Mouse (Mus musculus): Measurements from ENCODE around the gene Shisa2.
A peak's percentile ranks its signal among the peaks of the same experiment; 100 is the strongest.
"Not testable (repeated sequence)": the region's sequence is repeated elsewhere in the genome, so short reads cannot be mapped to it uniquely, and the experiment has no call there.

The Shisa2 gene

DNA sequence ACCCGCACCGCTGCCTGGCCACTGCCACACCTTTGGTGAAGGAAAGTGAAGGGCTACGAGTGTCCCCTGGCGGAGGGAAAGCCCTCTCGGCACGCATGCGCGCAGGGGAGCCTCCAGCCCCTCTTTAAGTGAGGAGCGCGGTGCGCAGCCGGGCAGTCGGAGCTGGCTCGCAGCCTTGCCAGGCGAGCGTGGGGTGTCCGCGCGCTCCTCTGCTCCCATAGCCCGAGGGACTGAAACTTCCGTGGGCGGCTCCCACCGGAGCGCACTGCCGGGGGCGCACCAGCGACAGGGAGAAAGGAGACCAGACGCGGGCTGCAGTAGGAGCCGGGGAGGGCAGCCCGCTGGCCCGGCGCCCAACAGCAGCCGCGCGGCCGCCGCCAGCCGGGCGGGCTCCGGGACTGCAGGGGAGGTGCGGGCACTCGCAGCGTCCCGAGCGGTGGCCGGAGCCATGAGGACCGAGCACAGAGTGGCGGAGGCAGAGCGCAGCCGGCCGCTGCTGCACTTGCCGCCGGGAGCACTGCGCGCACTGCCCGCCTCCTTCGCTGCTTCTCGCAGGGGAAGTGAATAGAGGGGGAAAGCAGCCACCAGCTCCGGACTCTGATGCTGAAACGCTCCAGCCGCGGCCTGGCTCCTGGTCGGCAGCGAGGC, at the start of gene Shisa2:
Shisa2 (plus strand) TSS at position 151 of the 648 bp plus-strand sequence.
- peak; percentile 63 to 66 for DNase-seq (ENCODE audit: low spot score in 2 of 2)

DNA sequence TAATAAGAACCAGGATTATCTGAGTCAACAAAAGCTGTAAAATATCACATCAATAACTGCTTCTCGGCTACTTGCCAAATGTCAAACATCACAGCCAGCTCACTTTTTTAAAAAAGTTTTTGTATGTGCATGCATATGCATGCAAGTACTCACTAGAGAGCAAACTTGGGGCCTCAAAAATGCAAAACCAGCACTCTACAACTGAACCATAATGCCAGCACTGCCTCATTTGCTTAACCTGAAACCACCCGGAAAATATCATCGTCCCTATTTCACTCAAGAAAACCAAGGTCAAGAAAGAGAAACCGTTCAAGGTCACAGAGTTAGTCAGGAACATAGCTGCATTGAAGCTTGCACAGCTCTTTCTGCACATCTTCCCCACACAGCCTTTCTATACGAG, 48.7 kb upstream of the Shisa2 start:
- DNase-seq (ENCODE audit: low spot score in 2 of 2), result no peak

DNA sequence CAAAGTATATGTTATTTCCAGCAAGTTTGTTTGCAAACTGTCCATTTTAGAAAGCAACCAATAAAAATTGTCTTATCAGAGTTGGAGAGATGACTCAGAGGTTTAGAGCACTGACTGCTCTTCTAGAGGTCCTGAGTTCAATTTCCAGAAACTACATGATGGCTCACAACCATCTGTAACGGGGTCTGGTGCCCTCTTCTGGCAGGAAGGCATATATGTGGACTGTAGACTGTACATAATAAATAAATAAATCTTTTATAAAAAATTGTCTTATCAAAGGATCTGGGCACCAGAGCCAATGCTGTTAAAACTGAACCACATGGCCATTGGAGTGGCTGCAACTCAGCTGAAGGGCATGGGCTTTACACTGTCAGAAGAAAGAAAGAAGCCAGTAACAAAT, 34.5 kb upstream of the Shisa2 start:
- DNase-seq (ENCODE audit: low spot score in 2 of 2), result peak; percentile 13 to 27

DNA sequence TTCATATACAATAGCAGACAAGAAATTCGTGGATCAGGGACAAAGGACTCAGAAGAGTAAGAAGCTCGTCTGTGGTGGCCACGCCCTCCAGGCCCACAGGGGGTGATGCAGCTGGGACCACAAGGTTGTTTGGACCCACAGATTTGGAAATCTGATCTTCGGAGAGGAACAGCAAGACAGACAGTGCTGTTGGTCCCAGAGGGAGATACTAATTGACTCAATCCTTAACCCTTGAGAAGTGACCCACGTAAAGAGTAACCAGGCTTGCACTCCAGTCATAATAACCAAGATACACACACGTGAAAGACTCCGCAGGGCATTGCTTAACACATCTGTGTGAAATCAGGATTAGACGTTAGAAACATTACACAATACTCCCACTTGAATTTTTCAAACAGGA, 33.2 kb upstream of the Shisa2 start:
- no peak for DNase-seq (ENCODE audit: low spot score in 2 of 2)

DNA sequence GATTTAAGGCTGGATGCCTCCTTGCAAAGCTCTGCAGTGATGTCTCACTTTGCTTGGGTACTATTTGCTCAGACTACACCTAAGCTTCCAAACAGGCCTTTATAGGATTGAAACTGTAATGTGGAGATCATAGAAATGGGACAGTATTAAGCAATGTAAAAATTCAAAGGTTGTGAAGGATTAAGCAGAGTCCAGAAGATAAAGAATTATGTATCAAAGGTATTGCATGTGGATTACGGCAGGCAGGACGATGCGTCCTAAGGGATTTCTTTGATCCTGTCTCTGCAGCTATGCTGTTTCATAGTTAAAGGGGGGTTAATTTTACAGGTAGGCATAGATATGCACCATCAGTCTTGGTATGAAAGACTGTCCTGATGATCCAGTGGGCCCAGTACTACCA, 32.5 kb upstream of the Shisa2 start:
- no peak for DNase-seq (ENCODE audit: low spot score in 2 of 2)

DNA sequence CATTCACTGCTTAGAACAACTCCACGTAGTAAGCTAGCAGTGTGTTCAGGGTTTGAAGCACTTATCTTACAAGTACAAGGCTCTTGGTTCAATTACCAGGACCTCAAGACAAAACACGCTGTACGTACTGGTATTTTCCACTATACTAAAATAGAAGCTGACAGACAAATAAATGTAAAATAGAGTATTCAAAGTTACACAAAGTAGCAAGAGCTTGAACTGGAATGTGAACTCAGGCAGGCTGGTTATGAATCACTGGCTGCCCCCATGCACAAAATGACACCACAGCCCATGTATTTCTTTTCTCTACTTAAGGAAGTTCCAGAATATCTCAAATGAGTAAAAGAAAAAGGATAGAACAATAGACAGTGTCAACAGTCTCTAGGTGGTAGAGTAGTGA, 30.1 kb upstream of the Shisa2 start:
- DNase-seq (ENCODE audit: low spot score in 2 of 2), result no peak

DNA sequence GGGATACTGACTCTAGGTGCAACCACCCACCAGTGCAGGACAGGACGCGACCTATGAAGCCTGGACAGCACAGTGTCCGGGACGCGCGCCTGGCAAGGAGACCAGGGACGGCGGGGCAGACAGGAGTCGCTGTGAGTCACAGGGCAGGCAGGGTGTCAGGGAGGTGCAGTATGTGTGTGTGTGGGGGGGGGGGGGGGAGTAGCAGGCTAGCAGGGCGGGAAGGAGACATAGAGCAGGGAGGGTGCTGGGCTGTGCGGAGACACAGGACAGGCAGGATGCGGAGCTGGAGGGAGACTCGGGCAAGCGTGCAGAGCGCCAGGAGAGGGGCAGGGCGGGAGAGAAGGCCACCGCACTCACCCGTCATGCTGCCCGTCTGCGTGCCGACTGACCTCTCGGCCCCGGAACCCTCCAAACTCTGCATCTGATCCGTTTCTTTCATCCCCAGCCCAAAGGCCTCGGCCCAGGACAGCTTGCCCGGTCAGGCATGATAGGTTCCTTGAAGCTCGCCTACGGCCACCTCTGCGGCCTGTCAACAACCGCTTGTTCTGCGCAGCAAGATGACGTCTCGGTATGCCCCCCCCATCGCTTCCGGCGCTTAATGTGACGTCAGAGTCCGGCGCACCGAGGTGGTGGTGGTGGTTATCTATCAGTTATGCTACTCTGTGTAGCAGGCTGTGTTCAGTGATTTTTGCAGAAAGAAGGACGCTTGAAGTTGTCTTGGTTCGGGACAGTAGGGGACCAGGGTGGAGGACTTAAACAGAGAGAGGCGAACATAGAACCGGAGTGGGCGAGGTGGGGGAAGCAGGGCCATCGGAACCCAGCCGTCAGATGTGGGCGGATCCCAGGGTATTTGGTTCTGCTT, 27.5 kb upstream of the Shisa2 start, which contains the start of gene Cdadc1:
Cdadc1 (minus strand) TSS at position 562 of the 862 bp plus-strand sequence.
- peak; percentile 97 to 99 for DNase-seq (ENCODE audit: low spot score in 2 of 2)

DNA sequence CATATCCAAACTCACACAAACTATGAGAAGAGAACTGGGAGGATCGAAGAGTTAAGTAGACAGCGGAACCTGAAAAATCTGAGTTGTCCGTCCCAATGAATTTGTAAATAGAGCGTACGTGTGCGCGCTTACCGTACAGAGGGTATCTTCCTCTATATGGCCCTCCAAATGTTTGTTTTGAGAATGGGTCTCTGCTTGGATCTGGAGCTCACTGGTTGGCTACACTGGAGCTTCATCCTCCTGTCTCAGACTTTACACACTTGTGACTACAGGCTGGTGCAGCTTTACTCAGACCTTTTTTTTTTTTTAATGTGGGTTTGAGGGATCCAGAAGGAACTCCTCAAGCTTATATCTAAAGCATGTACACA, 26.9 kb upstream of the Shisa2 start:
- DNase-seq (ENCODE audit: low spot score in 2 of 2), result no peak

DNA sequence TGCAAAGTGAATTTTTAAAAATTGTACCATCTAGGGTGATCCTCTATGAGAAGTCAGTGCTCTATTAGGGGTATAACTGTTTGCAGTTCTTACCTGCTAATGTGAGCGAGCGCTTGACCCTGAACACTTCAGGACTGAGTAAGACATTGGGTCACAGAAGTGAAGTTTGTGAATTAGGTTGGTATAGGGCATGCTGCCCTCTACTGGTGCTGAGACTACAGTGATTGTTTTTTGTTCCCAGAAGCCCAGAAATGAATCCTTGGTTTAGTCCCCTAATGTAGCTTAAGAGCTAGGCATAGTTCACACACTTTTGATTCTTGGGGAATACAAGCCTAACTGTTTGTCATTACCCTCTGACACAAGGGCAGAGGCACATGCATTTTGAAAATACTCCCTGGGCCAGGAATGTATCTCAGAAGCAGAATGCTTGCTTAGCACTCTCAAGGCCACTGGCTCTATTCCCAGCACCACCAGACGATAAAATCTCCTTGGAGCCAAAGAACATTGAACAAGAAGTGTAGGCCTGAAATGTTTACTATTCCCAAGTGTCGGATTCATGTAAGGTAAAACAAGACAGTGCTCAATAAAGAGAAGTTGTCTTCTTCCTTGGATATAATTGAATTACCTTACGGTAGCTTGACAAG, 21.0 kb upstream of the Shisa2 start:
- peak in 1 of 2 experiments; percentile 34 for DNase-seq (ENCODE audit: low spot score in 2 of 2)

DNA sequence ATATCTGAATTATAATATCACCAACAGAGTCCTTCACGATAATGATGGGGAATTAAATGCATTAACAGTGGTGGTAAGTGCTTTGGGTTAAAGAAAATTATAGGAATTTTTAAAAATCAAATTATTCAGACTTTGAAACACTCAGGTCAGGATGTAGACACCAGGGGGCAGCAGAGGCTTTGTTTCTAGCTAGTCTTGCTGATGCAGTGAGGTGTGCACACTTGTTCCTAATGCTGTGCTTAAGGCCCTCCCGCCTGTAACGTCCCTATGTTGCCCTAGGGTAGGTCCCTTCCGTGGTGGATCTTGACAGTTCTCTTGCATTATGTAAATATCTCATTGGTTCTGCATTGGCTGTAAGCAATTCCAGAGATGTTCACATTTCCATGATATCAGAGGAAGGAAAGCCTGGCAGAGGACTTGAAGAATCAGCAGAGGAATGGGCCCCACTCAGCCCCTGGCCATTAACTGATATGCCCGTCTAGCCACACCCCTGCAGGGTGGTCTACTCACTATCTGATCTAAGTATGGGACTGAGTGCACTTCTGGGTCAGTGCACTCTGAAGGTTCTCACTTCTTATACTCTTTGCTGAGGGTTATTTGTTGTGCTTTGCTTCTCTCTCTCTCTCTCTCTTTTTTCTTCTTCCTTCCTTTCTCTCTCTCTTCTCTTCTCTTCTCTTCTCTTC, 19.3 kb upstream of the Shisa2 start:
- DNase-seq (ENCODE audit: low spot score in 2 of 2), result peak; percentile 54 to 78

DNA sequence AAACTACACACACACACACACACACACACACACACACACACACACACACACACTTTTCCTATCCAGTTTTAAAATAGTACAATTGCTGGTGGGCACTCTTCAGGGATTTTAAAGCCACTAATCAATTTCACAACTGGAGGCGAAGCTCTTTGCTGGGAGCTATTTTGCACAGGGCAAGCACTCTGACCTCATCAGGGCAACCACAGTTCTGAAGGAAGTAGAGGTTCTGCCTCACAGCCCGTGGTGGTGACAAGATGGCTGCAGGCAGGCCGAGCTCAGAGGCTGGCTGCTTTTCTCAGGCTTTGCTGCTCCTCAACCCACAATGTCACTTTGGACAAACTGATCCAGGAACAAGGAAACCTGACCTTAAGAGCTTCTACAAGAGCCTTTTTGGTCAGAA, 18.1 kb upstream of the Shisa2 start:
- no peak for DNase-seq (ENCODE audit: low spot score in 2 of 2)

DNA sequence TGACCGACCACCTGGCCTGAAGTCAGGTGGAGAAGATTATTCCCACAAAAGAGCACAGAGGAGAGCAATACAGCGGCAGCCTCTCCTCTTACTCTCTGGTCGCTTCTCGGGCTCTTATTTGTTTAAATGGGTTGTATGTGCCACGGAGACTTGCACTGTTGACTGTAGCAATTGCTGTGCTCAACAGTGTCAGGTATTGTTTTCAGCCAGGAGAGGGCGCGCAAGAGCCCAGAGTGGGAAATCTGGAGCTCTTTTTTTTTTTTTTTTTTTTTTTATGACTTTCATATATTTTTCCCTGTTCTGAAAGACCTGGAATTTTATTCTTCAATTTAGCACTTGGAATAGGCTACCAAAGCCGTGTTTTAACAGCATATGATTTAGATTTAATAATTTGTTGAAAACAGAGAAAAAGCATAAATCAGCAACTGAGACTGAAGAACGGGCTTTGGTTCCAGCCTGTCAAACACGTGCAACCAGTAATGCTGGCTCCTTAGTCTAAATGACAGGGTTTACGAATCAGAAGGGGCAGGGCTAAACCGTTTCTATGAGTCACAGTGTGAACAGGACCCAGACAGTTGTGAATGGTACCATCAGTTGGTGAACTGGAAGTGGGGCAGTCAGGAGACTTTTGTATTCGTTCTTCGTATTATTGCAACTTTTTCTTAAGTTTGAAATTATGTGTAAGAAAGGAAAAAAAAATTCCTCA, 12.0 kb upstream of the Shisa2 start:
- peak; percentile 51 to 54 for DNase-seq (ENCODE audit: low spot score in 2 of 2)

DNA sequence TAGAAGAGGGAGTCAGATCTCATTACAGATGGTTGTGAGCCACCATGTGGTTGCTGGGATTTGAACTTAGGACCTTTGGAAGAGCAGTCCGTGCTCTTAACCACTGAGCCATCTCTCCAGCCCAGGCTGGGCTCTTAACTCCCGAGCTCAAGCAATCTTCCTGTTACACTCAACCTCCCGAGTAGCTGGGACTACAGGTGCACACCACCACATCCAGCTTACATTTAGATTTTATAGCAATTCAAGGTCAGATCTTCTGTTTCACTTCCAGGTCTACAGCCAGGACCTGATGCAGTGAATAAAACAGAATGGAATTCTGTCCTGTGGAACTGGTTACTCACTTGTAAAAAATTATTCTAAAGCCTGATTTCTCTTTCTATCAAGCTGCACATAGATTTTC, 11.0 kb upstream of the Shisa2 start:
- not testable (repeated sequence) for DNase-seq (ENCODE audit: low spot score in 2 of 2)

DNA sequence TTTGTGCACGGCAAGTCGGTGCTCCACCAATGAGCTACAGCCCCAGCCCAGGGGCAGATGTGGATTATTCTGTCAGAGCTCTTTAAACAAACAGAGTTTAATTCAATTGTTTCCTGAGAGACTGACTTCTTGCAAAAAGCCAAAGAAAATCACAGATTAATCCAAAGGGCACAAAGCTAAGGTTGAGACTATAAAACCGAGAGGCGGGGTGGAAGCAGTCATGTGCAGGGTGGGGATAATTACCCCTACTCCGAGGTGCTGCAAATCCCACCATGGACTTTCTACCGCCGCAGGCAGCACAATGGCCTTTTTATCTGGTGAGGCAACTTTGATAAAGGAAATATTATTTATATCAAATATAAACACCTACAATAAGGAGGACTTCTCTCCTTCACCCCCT, 8.3 kb upstream of the Shisa2 start:
- DNase-seq (ENCODE audit: low spot score in 2 of 2), result no peak

DNA sequence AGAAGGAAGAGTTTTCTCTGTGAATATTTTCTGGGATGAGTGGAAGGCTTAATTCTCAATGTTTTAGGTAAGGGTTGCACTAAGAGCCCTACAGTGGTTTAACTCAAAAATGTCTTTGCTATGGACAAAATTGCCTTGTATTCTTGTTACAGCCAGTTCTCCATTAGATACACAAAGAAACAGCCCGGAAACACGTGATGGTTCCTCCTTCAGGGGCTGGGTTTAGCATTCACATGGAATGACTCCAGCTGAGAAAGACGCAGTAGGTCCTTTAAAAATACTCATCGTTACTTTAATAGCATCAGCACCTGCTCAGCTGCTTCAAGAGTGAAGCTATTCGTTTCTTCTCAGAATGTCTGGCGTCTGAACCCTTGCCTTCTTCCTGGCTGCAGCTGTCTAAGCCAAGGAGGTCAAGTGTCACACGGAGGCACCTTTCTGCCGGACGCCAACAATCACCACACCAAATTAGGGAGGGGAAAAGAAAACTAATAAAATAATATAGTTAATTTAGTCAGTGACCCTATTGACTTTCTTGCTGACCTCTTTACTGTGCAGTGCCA, 702 bp upstream of the Shisa2 start:
- DNase-seq (ENCODE audit: low spot score in 2 of 2), result no peak

DNA sequence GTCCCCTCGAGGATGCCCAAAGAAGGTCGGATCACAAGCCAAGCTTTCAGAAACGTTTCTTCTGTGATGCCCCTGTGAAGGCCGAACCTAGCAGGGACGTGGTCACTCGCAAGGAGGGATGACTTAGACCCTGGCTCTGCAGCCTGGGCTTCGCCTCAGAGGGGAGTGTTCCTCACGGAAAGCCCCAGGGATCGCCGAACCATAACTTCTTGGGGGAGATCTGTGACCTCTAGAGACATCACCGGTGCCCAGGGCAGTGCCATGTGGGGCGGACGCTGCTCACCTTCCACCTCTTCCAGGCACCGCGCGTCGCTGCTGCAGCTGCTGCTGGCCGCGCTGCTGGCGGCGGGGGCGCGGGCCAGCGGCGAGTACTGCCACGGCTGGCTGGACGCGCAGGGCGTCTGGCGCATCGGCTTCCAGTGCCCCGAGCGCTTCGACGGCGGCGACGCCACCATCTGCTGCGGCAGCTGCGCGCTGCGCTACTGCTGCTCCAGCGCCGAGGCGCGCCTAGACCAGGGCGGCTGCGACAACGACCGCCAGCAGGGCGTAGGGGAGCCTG, 777 bp downstream of the Shisa2 start:
- DNase-seq (ENCODE audit: low spot score in 2 of 2), result no peak

DNA sequence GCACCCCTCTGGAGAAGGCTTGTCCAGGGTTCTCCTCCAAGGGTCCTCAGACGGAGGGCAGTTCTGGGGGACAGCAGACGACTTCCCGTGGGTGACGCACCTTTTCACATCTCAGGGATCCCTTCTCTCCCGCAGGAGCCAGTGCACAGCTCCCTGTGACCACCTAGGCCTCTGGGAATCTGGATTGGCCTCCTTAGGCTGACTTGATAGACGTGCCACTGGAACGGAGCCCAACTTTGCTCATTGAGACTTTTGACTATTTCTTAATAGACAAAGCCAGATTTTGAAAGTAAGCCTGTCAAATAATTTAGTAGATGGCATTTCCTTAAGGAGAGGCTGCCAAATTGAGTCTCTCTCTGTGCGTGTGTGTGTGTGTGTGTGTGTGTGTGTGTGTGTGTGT, 1.6 kb downstream of the Shisa2 start:
- no peak for DNase-seq (ENCODE audit: low spot score in 2 of 2)

DNA sequence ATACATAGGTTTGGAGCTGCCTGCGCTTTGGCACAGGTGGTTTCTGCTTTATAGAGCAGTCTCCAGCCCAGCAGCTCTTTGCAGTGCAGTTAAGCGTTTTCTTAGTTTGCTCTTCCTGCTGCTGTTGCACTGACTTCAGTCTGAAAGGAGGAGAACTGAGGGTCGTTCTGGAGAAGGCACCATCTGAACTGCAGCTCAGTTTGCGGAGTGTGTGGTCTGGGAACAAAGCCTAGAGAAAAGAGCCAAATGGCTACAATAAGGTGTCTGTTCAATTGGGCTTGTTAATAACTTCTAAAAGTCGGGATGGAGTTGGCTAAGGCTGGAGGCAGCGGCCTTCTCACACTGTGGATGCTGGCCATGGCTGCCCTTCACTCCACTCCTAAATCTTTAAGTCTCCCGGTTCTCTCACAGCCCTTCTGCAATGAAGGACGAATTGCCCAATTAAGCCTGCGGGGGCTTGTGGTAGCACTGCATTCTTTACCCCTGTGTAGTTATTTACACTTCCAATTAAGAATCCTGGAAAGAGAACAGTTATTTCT, 2.1 kb downstream of the Shisa2 start:
- no peak for DNase-seq (ENCODE audit: low spot score in 2 of 2)

DNA sequence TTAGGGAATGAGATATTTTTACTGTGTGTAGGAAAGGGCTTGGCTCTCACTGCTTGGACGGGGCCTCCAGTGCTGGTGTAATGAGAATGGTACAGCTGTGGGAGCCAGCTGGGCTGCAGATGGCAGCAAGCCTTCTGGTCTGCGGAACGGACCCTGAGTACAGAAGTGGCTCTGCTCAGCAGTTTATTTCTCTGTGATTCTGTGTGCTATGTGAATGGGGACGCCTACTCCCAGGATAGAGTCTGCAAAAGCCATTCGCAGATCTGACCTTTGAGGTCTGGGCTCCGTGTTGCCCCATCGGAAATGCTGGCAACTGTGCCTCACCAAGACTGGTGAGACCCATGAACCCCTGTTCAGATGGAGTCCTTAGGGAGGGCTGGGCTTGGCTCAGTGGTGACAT, 2.7 kb downstream of the Shisa2 start:
- peak in 1 of 2 experiments; percentile 51 for DNase-seq (ENCODE audit: low spot score in 2 of 2)

DNA sequence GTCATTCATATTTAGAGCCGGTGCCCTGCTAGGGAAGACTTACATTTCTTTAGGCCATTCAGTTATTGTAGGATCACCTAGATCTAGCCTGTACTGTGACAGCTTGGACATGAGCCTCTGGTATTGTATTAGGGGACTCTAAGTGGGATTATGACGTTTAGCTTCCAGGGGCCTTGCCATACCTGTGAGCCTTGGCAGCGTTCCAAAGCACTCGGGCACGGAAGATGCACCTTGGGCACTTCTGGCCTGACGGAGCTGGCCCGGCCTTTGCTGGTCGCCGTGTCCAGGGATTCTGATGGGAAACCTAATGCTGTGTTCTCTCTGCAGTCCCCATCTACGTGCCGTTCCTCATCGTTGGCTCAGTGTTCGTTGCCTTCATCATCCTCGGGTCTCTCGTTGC, 4.2 kb downstream of the Shisa2 start:
- no peak for DNase-seq (ENCODE audit: low spot score in 2 of 2)

DNA sequence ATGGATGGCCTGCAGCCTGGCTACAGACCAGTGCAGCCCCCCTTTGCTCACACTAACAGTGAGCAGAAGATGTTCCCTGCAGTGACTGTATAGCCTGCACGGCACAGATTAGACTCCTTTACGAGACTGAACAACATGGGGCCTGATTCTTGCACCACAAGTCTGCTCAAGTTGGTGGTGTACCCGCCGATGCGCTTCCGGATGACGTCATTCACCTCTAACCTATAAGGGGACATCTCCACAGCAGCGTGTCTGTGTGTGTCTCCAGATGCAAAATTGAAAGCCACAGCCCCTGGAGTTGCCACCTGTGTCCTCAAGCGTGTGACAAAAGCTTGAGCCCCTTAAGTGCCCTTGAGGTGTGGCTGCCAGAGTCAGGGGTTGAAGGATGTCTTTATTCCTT, 5.0 kb downstream of the Shisa2 start:
- no peak for DNase-seq (ENCODE audit: low spot score in 2 of 2)

All from frontal cortex, postnatal 36 days (tissue).